Mouse (Mus musculus): ENCODE results near the gene Krtap1-3. TPM values are rescaled to one million over a fixed set of nuclear protein-coding genes. Genes with fewer than 3 reads are reported as not detected.
"Not testable (repeated sequence)": the region's sequence is repeated elsewhere in the genome, so short reads cannot be mapped to it uniquely, and the experiment has no call there.

Gene Krtap1-3
- total RNA-seq (2017): not detected in 2 replicates

DNA sequence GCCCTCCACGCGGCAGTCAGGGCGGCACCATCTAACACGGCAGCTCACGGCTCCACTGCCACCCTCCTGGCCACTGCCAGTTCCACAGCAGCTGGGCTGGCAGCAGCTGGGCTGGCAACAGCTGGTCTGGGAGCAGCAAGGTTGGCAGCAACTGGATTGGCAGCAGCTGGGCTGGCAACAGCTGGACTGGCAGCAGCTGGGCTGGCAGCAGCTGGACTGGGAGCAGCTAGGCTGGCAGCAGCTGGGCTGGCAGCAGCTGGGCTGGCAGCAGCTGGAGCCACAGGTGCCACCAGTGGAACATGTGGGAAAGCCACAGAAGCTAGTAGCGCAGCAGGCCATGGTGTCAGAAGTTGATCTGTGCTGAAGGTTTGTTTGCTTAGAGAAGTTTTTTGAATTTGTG is at the start of gene Krtap1-3:
Gene Krtap1-3, minus strand, starts transcription at position 359 of the 400 bp plus-strand sequence.
- ATAC-seq (replicated peaks in 1 of 2; ENCODE audit: insufficient read depth in 1 of 2, low FRiP score in 2 of 2, low TSS enrichment in 1 of 2, low read depth in 1 of 2, poor library complexity in 2 of 2, severe bottlenecking in 2 of 2): no peak

DNA sequence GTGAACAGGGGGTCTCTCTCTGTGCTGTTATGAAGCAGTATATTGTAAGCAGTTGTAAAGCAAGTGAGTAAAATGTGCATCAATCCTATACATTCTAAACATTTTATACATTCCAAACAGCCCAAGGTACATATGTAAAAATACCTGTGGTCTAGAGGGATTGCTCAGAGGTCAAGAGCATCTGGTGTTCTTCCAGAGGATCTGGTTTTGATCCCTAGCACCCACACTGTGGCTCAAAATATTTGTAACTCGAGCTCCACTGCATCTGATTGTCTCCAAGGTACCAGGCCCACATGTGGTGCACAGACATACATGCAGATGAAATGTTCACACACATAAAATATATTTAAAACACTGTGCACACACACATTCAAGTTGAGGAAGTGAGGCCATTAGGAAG is 49.8 kb upstream of the Krtap1-3 start:
- ATAC-seq (replicated peaks in 1 of 2; ENCODE audit: insufficient read depth in 1 of 2, low FRiP score in 2 of 2, low TSS enrichment in 1 of 2, low read depth in 1 of 2, poor library complexity in 2 of 2, severe bottlenecking in 2 of 2): no peak

DNA sequence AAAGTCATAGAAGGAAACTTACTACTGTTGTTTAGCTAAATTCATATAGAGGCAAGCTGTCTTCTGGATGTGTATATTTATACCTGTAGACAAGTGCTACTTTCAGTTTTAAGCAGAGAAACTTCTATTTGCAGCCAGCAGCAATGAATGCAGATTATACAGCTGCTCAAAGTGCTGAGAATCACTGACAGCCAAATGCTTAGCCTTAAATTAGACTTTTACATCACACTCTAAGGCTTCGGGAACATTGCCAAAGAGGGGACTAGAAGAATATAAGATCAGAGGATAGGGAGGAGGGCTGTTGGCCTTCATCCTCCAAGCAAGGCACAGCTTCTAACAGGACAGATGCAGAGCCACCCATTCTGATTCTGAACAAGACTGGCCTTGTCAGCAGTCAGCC is 45.9 kb upstream of the Krtap1-3 start:
- ATAC-seq (replicated peaks in 1 of 2; ENCODE audit: insufficient read depth in 1 of 2, low FRiP score in 2 of 2, low TSS enrichment in 1 of 2, low read depth in 1 of 2, poor library complexity in 2 of 2, severe bottlenecking in 2 of 2): no peak

GRCm38 (mm10) chr11:99634653-99635134 is 43.6 kb upstream of the Krtap1-3 start, which contains the start of gene Krtap4-2:
Gene Krtap4-2, minus strand, starts transcription at chr11:99635084.
- no peak for ATAC-seq (replicated peaks in 1 of 2; ENCODE audit: insufficient read depth in 1 of 2, low FRiP score in 2 of 2, low TSS enrichment in 1 of 2, low read depth in 1 of 2, poor library complexity in 2 of 2, severe bottlenecking in 2 of 2)

DNA sequence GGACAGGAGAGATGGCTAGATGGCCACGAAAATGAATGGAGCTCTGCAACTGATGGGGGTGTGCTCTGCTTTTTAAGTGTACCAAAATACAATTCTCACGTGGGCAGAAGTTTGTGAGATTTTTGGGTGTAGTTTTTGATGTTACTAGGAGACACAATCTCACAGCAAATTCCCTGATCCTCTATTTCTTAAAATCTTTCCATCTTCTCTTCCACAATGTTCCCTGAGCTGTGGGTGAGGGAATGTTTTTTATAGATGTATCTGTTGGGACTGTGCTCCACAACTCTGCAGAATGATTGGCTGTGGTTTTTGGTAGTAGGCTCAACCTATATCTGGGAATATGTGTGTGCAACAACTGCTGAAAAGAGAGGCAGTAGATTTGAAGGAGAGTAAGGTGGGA is 42.2 kb upstream of the Krtap1-3 start:
- no peak for ATAC-seq (replicated peaks in 1 of 2; ENCODE audit: insufficient read depth in 1 of 2, low FRiP score in 2 of 2, low TSS enrichment in 1 of 2, low read depth in 1 of 2, poor library complexity in 2 of 2, severe bottlenecking in 2 of 2)

GRCm38 (mm10) chr11:99630890-99631289 is 39.8 kb upstream of the Krtap1-3 start:
- ATAC-seq (replicated peaks in 1 of 2; ENCODE audit: insufficient read depth in 1 of 2, low FRiP score in 2 of 2, low TSS enrichment in 1 of 2, low read depth in 1 of 2, poor library complexity in 2 of 2, severe bottlenecking in 2 of 2): no peak

DNA sequence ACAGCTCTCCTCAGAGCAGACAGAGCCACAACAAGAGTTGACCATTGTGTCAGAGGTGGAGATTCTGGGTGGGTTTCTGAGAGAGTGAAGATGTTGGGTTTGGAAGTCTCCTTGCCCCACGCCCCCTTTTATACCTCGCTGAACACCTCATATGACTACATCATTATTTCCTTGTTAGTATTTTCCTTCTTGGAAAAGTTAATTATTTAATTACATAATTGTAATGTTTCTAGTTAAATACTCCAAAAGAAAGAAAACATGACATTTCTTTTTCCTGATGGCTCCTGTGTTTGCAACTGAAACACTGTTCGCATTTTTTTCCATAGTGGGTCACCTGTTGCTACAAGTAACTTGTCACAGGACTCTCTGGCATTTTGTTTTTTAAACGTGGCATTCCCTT is 37.0 kb upstream of the Krtap1-3 start, which contains the start of gene Krtap4-1:
Gene Krtap4-1, minus strand, starts transcription at position 101 of the 400 bp plus-strand sequence.
- no peak for ATAC-seq (replicated peaks in 1 of 2; ENCODE audit: insufficient read depth in 1 of 2, low FRiP score in 2 of 2, low TSS enrichment in 1 of 2, low read depth in 1 of 2, poor library complexity in 2 of 2, severe bottlenecking in 2 of 2)

- no peak for ATAC-seq (replicated peaks in 1 of 2; ENCODE audit: insufficient read depth in 1 of 2, low FRiP score in 2 of 2, low TSS enrichment in 1 of 2, low read depth in 1 of 2, poor library complexity in 2 of 2, severe bottlenecking in 2 of 2)
Measured at GRCm38 (mm10) chr11:99620335-99620734, 29.2 kb upstream of the Krtap1-3 start, which contains the start of gene Gm11562. Gene Gm11562, minus strand, starts transcription at chr11:99620435.

DNA sequence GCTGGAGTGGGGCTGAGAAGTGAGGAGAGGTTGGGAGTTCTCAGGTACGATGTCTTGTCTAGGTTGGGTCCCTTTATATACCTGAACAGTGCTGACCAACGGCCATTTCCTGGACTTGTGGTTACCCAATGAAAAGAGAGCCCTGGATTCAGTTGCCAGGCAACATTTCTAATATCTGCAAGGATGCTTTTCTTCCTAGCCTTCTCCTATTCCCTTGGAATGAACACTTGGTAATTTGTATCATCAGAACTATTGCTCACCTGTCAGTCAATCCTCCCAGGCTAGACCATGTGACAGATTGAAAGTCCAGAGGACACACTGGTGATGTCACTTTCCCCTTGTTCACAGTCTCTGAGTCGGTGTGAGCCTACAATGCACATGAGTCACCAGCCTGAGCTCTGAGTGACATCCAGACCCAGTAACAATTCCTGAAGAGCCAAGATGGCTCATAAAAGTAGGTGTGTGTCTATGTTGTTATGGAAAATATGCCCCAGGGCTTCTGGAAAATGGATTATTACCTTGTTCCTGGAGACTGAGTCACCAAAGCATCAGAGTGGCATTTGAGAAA is 23.7 kb upstream of the Krtap1-3 start, which contains the start of gene Krtap2-4:
Gene Krtap2-4, minus strand, starts transcription at position 51 of the 568 bp plus-strand sequence.
- no peak for ATAC-seq (replicated peaks in 1 of 2; ENCODE audit: insufficient read depth in 1 of 2, low FRiP score in 2 of 2, low TSS enrichment in 1 of 2, low read depth in 1 of 2, poor library complexity in 2 of 2, severe bottlenecking in 2 of 2)

- ATAC-seq (replicated peaks in 1 of 2; ENCODE audit: insufficient read depth in 1 of 2, low FRiP score in 2 of 2, low TSS enrichment in 1 of 2, low read depth in 1 of 2, poor library complexity in 2 of 2, severe bottlenecking in 2 of 2): not testable (repeated sequence)
Measured at GRCm38 (mm10) chr11:99610089-99610488, 18.9 kb upstream of the Krtap1-3 start, which contains the start of gene Gm11937. Gene Gm11937, minus strand, starts transcription at chr11:99610189.

DNA sequence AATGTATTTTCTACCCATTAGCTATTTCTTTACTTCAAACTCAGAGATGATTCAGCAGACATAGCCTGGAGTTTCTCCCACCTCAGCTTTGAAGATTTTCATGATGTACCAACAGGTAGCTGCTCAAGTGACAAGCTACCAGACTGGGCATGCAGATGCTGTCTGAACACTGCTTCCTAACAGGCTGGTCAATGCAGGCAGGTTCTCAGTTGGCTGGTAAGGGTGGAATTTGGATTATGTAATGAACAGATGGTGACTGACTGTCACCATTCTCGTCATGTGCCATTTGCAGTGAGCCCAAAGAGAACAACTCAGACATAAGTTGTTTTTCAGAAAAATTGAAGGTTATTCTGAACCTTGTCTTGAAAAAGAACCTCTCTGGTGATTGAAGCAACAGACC is 18.0 kb upstream of the Krtap1-3 start:
- no peak for ATAC-seq (replicated peaks in 1 of 2; ENCODE audit: insufficient read depth in 1 of 2, low FRiP score in 2 of 2, low TSS enrichment in 1 of 2, low read depth in 1 of 2, poor library complexity in 2 of 2, severe bottlenecking in 2 of 2)

DNA sequence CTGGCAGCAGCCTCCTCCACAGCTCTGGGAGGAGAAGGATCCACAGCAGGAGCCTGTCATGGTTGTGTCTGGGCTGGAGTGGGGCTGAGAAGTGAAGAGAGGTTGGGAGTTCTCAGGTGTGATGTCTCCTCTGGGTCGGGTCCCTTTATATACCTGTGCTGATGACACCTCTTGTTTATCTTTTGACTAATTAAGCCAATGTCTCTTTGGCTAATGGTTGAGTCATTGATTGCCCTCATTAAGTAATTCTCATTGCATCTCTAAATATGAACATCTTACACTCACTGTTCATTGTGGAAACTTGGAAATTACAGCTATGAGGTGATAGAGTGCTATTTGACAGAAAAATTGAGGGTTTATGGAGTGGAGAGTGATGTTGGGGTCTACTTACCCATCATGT is 12.1 kb upstream of the Krtap1-3 start, which contains the start of gene Gm11938:
Gene Gm11938, minus strand, starts transcription at position 101 of the 400 bp plus-strand sequence.
- not testable (repeated sequence) for ATAC-seq (replicated peaks in 1 of 2; ENCODE audit: insufficient read depth in 1 of 2, low FRiP score in 2 of 2, low TSS enrichment in 1 of 2, low read depth in 1 of 2, poor library complexity in 2 of 2, severe bottlenecking in 2 of 2)

- ATAC-seq (replicated peaks in 1 of 2; ENCODE audit: insufficient read depth in 1 of 2, low FRiP score in 2 of 2, low TSS enrichment in 1 of 2, low read depth in 1 of 2, poor library complexity in 2 of 2, severe bottlenecking in 2 of 2): not testable (repeated sequence)
Measured at GRCm38 (mm10) chr11:99597742-99598141, 6.6 kb upstream of the Krtap1-3 start, which contains the start of gene Krtap9-3. Gene Krtap9-3, minus strand, starts transcription at chr11:99598105.

DNA sequence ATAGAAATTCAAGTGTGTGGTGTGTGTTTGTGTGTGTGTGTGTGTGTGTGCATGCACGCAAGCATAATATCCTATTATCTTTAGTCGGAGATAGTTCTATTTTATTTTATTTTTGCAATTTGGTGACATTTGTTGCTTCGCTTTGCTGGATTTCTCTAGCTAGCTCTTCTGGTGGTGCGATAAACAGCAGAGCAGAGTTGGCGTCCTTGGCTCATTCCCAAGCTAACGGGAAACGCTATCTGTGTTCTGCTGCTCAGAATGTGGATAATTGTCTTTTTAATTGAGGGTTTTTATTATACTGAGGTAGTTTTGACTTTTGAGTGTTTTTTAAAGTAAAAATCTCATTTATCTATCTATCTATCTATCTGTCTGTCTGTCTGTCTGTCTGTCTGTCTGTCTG is 6.0 kb downstream of the Krtap1-3 start:
- no peak for ATAC-seq (replicated peaks in 1 of 2; ENCODE audit: insufficient read depth in 1 of 2, low FRiP score in 2 of 2, low TSS enrichment in 1 of 2, low read depth in 1 of 2, poor library complexity in 2 of 2, severe bottlenecking in 2 of 2)

GRCm38 (mm10) chr11:99583245-99583704 is 7.9 kb downstream of the Krtap1-3 start, which contains the start of gene Krtap1-4:
Gene Krtap1-4, minus strand, starts transcription at chr11:99583654.
- no peak for ATAC-seq (replicated peaks in 1 of 2; ENCODE audit: insufficient read depth in 1 of 2, low FRiP score in 2 of 2, low TSS enrichment in 1 of 2, low read depth in 1 of 2, poor library complexity in 2 of 2, severe bottlenecking in 2 of 2)

- no peak for ATAC-seq (replicated peaks in 1 of 2; ENCODE audit: insufficient read depth in 1 of 2, low FRiP score in 2 of 2, low TSS enrichment in 1 of 2, low read depth in 1 of 2, poor library complexity in 2 of 2, severe bottlenecking in 2 of 2)
Measured at GRCm38 (mm10) chr11:99581564-99581963, 9.6 kb downstream of the Krtap1-3 start.

GRCm38 (mm10) chr11:99581051-99581450 is 10.1 kb downstream of the Krtap1-3 start:
- ATAC-seq (replicated peaks in 1 of 2; ENCODE audit: insufficient read depth in 1 of 2, low FRiP score in 2 of 2, low TSS enrichment in 1 of 2, low read depth in 1 of 2, poor library complexity in 2 of 2, severe bottlenecking in 2 of 2): no peak

DNA sequence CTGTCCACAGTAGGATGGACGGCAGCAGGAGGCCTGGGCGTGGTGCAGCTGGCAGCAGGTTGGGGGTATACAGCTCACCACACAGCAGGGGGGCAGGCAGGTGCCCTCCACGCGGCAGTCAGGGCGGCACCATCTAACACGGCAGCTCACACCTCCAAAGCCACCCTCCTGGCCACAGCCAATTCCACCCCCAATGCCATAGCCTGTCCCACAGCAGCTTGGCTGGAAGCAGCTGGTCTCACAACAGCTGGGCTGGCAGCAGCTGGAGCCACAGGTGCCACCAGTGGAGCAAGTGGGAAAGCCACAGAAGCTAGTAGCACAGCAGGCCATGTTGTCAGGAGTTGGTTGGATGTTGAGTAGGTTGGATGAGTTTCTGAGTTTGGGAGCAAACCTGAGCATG is 10.5 kb downstream of the Krtap1-3 start, which contains the start of gene Krtap1-5:
Gene Krtap1-5, minus strand, starts transcription at position 381 of the 400 bp plus-strand sequence.
- no peak for ATAC-seq (replicated peaks in 1 of 2; ENCODE audit: insufficient read depth in 1 of 2, low FRiP score in 2 of 2, low TSS enrichment in 1 of 2, low read depth in 1 of 2, poor library complexity in 2 of 2, severe bottlenecking in 2 of 2)
